Mouse (Mus musculus): ENCODE data around the gene Cnnm3.

Cnnm3 gene

DNA sequence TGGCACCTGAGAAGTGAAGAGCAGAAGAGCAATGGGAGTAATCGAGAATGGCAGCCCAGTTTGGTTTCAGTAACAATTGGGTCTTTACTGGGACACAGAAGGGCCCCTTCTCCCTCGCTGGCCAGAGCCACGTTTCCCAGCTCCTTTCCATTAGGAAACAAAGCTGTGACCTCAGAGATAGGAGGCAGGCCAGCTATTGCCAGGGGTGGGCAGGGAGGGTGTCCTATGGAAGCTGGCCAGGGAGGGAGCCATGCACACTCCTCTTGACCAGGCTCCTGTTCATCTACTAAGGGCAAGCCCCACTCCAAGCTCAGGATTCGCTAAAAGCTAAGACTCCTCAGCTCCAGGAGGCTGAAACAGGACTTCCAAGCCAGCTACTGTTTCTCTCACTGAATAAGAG is 47.6 kb downstream of the Cnnm3 start:
- no peaks in the 10 kb centered on the region for H3K9me3 ChIP-seq (ENCODE audit: low read length)
- peaks cover 69% of the 10 kb centered on the region for H3K4me1 ChIP-seq (replicated peaks; ENCODE audit: low read depth, low read length)
- H3K36me3 ChIP-seq (ENCODE audit: insufficient read depth, low read length), result 0 out of 2 replicates have a peak, but pooled peaks cover 5% of the 10 kb centered on the region
- peaks cover 90% of the 10 kb centered on the region for H3K27me3 ChIP-seq (ENCODE audit: insufficient read depth, low read length)
- no peak overlapping the region for H3K4me3 ChIP-seq (replicated peaks; ENCODE audit: low read length)
- TF ChIP-seq POU5F1 (IDR thresholded peaks at IDR 0.05; ENCODE audit: borderline replicate concordance, low read length) (no peak), NANOG (IDR thresholded peaks at IDR 0.05; ENCODE audit: borderline replicate concordance, low read length) (no peak), CTCF (conservative IDR thresholded peaks at IDR 0.05; ENCODE audit: low read length) (no peak)

DNA sequence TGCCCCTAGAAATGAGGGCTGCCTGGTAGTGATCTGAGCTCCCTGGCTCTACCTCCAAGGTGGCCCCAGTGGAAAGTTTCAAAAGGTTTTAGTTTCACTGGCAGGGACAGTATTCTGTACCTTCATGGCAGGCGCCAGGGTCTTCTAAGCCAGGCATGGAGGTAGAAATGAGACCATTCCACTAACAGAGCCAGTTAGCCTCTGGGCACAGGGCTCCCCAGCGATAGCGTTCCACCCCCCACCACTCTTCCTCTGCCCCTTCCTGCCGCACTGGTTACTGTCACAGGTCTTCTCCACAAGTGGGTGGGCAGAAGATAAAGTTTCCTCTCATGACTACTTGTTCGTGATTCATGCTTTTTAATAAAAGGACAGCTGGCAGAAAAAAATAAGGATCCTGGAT is 48.2 kb downstream of the Cnnm3 start:
- no peak for TF ChIP-seq CTCF (conservative IDR thresholded peaks at IDR 0.05; ENCODE audit: low read length)
- no peak for TF ChIP-seq POU5F1 (IDR thresholded peaks at IDR 0.05; ENCODE audit: borderline replicate concordance, low read length)
- TF ChIP-seq NANOG (IDR thresholded peaks at IDR 0.05; ENCODE audit: borderline replicate concordance, low read length), result no peak
- Histone ChIP-seq H3K4me3 (replicated peaks; ENCODE audit: low read length) (no peak overlapping the region), H3K4me1 (replicated peaks; ENCODE audit: low read depth, low read length) (peaks cover 63% of the 10 kb centered on the region), H3K36me3 (ENCODE audit: insufficient read depth, low read length) (0 out of 2 replicates have a peak, but pooled peaks cover 5% of the 10 kb centered on the region), H3K9me3 (ENCODE audit: low read length) (no peaks in the 10 kb centered on the region), H3K27me3 (ENCODE audit: insufficient read depth, low read length) (peaks cover 90% of the 10 kb centered on the region)

DNA sequence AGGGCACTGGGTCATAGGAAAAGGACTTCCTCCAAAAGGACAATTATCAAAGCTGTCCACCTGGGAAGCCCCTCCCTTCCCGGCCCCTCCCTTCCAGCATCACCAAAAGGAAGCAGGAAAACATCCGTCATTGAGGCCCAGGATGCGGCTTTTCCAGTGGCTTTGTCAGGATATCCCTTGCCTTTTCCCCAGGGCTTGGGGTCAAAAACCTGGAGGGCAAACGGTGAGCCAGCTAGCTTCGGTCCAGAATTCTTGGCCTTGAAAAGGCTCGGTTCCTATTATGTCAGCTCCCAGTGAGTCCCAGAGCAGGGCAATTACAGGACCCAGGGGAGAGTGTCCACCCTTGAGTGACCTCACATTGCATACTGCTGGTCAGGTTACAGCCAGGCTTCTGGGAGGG is 49.2 kb downstream of the Cnnm3 start:
- Histone ChIP-seq H3K4me1 (replicated peaks; ENCODE audit: low read depth, low read length) (peaks cover 56% of the 10 kb centered on the region), H3K27me3 (ENCODE audit: insufficient read depth, low read length) (peaks cover 86% of the 10 kb centered on the region), H3K36me3 (ENCODE audit: insufficient read depth, low read length) (0 out of 2 replicates have a peak, but pooled peaks cover 5% of the 10 kb centered on the region), H3K4me3 (replicated peaks; ENCODE audit: low read length) (no peak overlapping the region), H3K9me3 (ENCODE audit: low read length) (no peaks in the 10 kb centered on the region)
- no peak for TF ChIP-seq CTCF (conservative IDR thresholded peaks at IDR 0.05; ENCODE audit: low read length)
- TF ChIP-seq POU5F1 (IDR thresholded peaks at IDR 0.05; ENCODE audit: borderline replicate concordance, low read length), result no peak
- no peak for TF ChIP-seq NANOG (IDR thresholded peaks at IDR 0.05; ENCODE audit: borderline replicate concordance, low read length)

DNA sequence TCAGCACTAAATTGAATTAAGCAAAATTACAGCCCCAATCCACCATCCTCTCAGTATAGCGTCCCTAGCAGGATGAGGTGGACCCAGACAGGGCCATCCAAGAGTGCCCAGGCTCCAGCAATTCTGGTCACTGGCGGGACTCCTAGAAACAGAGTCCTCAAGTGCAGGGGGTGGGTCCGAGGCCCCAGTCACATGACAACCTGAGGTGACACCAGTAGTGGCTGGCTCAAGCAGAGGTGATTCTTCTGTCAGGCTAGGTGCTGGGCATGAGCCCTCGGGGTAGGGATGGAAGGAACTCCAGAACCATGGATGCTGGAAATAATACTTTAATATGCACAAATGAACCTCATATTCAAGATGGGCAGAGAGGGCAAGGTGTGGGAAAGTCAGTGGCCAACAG is 50.7 kb downstream of the Cnnm3 start:
- H3K4me1 ChIP-seq (replicated peaks; ENCODE audit: low read depth, low read length), result peaks cover 61% of the 10 kb centered on the region
- H3K36me3 ChIP-seq (ENCODE audit: insufficient read depth, low read length), result 0 out of 2 replicates have a peak, but pooled peaks cover 5% of the 10 kb centered on the region
- no peaks in the 10 kb centered on the region for H3K9me3 ChIP-seq (ENCODE audit: low read length)
- H3K4me3 ChIP-seq (replicated peaks; ENCODE audit: low read length), result no peak overlapping the region
- H3K27me3 ChIP-seq (ENCODE audit: insufficient read depth, low read length), result peaks cover 80% of the 10 kb centered on the region
- no peak for TF ChIP-seq CTCF (conservative IDR thresholded peaks at IDR 0.05; ENCODE audit: low read length)
- TF ChIP-seq NANOG (IDR thresholded peaks at IDR 0.05; ENCODE audit: borderline replicate concordance, low read length), result no peak

DNA sequence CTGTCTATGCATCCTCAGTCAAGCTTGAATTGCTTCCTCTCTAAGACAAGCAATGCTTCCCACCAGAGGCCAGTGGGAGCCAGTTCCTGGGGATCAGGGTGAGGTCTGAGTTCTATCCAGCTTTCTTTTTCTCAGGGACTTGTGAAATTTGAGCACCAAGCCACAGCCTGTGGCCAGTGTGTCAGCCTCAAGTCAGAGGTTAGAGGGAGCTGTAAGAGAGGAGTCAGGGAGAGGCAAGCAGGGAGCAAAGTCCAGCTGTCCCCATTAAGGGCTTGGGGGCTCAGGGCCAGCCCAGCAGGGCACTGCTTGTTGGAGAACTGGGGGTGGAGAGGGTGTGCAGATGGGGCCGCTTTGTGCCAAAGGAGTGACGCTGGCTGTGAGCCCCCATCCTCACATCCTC is 51.5 kb downstream of the Cnnm3 start:
- TF ChIP-seq NANOG (IDR thresholded peaks at IDR 0.05; ENCODE audit: borderline replicate concordance, low read length) (no peak), POU5F1 (IDR thresholded peaks at IDR 0.05; ENCODE audit: borderline replicate concordance, low read length) (no peak), CTCF (conservative IDR thresholded peaks at IDR 0.05; ENCODE audit: low read length) (no peak)
- Histone ChIP-seq H3K27me3 (ENCODE audit: insufficient read depth, low read length) (peaks cover 73% of the 10 kb centered on the region), H3K9me3 (ENCODE audit: low read length) (no peaks in the 10 kb centered on the region), H3K4me1 (replicated peaks; ENCODE audit: low read depth, low read length) (peaks cover 69% of the 10 kb centered on the region), H3K4me3 (replicated peaks; ENCODE audit: low read length) (no peak overlapping the region), H3K36me3 (ENCODE audit: insufficient read depth, low read length) (0 out of 2 replicates have a peak, but pooled peaks cover 5% of the 10 kb centered on the region)

DNA sequence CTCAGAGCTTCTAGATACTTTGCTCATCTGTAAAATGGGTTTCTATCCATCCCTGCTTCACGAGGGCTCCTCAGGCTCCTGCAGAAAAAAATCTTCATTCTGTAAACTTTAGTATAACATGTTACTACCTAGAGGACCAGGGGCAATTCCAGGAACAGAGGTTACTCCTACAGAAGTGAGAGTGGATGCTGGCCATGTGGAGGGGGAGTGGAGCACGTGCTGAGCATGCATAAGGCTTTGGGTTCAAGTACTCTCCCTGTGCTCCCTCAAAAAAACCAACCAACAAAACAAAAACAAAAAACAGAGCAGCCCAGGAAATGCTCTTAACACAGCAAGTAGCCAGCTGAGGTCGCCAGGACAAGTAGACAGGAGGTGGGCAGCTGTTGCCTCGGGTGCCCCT is 52.0 kb downstream of the Cnnm3 start:
- Histone ChIP-seq H3K9me3 (ENCODE audit: low read length) (no peaks in the 10 kb centered on the region), H3K4me1 (replicated peaks; ENCODE audit: low read depth, low read length) (peaks cover 70% of the 10 kb centered on the region), H3K4me3 (replicated peaks; ENCODE audit: low read length) (no peak overlapping the region), H3K36me3 (ENCODE audit: insufficient read depth, low read length) (0 out of 2 replicates have a peak, but pooled peaks cover 5% of the 10 kb centered on the region), H3K27me3 (ENCODE audit: insufficient read depth, low read length) (peaks cover 70% of the 10 kb centered on the region)
- no peak for TF ChIP-seq CTCF (conservative IDR thresholded peaks at IDR 0.05; ENCODE audit: low read length)
- no peak for TF ChIP-seq POU5F1 (IDR thresholded peaks at IDR 0.05; ENCODE audit: borderline replicate concordance, low read length)
- TF ChIP-seq NANOG (IDR thresholded peaks at IDR 0.05; ENCODE audit: borderline replicate concordance, low read length), result no peak

DNA sequence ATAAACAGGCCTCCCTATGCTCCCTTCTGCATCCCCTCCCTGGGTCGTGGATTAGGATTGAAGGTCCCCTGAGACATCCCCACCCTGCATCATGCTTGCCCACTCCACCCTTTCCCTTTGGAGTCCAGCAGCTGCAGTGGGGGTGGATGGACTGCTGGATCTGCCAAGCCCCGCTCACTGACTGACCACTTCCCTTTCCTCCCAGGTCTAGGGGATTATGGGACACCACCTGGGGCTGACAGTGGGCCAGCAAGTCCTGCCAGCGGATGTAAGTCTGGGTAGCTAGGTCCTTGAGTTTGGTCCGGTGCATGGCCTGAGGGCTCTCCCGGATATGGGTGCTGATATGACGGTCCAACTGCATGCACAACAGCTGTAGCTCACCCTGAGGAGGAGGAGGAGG is 52.4 kb downstream of the Cnnm3 start:
- Histone ChIP-seq H3K9me3 (ENCODE audit: low read length) (no peaks in the 10 kb centered on the region), H3K27me3 (ENCODE audit: insufficient read depth, low read length) (peaks cover 65% of the 10 kb centered on the region), H3K4me1 (replicated peaks; ENCODE audit: low read depth, low read length) (peaks cover 70% of the 10 kb centered on the region), H3K4me3 (replicated peaks; ENCODE audit: low read length) (no peak overlapping the region), H3K36me3 (ENCODE audit: insufficient read depth, low read length) (0 out of 2 replicates have a peak, but pooled peaks cover 5% of the 10 kb centered on the region)
- TF ChIP-seq POU5F1 (IDR thresholded peaks at IDR 0.05; ENCODE audit: borderline replicate concordance, low read length) (no peak), NANOG (IDR thresholded peaks at IDR 0.05; ENCODE audit: borderline replicate concordance, low read length) (no peak), CTCF (conservative IDR thresholded peaks at IDR 0.05; ENCODE audit: low read length) (no peak)

DNA sequence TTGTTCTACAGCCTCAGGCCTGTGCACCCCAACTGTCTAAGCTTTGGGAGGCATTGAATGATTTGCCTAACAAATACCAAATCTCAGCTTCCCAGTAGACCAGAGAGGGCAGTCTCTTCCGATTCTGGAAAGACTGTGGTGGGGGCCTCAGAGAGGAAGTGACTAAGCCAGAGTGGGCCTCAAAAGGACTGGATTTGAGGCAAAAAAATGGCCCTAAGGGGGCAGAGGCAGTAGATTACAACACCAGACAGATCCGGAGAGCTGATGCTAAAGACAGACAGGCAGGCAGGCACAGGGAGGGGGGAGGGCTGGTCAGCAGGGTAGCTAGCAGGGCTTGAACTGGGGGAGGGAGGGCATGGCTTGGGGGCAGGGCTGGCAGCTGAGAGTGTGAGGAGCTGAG is 54.8 kb downstream of the Cnnm3 start:
- H3K27me3 ChIP-seq (ENCODE audit: insufficient read depth, low read length), result peaks cover 46% of the 10 kb centered on the region
- no peak overlapping the region for H3K4me3 ChIP-seq (replicated peaks; ENCODE audit: low read length)
- TF ChIP-seq NANOG (IDR thresholded peaks at IDR 0.05; ENCODE audit: borderline replicate concordance, low read length) (no peak), CTCF (conservative IDR thresholded peaks at IDR 0.05; ENCODE audit: low read length) (no peak), POU5F1 (IDR thresholded peaks at IDR 0.05; ENCODE audit: borderline replicate concordance, low read length) (no peak)
- H3K36me3 ChIP-seq (ENCODE audit: insufficient read depth, low read length), result 0 out of 2 replicates have a peak, but pooled peaks cover 3% of the 10 kb centered on the region
- H3K4me1 ChIP-seq (replicated peaks; ENCODE audit: low read depth, low read length), result peaks cover 74% of the 10 kb centered on the region
- H3K9me3 ChIP-seq (ENCODE audit: low read length), result no peaks in the 10 kb centered on the region
